Comparison of ENCODE assay signal across 9 mouse cellular contexts in the genomic region with DNA sequence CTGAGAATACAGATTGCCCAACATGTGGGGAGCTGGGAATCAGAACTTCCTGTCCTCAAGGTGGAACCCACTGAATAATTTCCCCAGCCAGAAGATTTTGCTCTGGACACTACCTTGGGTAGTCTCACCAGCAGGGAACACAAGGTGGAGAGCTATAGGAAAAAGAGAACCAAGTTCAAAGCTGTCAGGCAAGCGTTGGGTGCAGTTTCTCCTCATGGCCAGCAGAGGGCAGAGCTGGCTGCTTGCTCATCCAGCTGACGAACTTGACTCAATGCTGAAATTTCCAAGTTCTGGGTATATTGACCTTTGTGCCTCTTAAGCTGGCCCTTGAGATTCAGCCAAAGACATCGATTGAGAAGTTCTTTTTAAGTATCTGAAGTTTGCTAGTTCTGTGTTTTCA. TPM values are rescaled to one million over a fixed set of nuclear protein-coding genes. Genes with fewer than 3 reads are reported as not detected.
A peak's percentile ranks its signal among the peaks of the same experiment; 100 is the strongest.
DNase-seq lines count a peak whose midpoint lies in the region; ATAC-seq and TF ChIP-seq lines count a peak whose summit lies in the region.
"Had no signal": no experiment of that assay in that cellular context is flagged by ENCODE, and none has a peak within 500 bp of the region (broad histone marks: within the 10 kb centered on the region; RNA-seq: fewer than 3 reads in every experiment).

No protein-coding gene starts in this region.

- no peaks in the 10 kb centered on the region for H3K27me3 ChIP-seq in hindbrain, embryonic 14.5 days (ENCODE audit: control insufficient read depth, insufficient read depth, low read length)
- H3K27me3 ChIP-seq in hindbrain, embryonic 16.5 days (replicated peaks; ENCODE audit: control insufficient read depth, insufficient read depth, low read length): no peaks in the 10 kb centered on the region
- H3K27me3 ChIP-seq in C2C12 (ENCODE audit: control insufficient read depth, insufficient read depth, insufficient read length): no peaks in the 10 kb centered on the region
- no peaks in the 10 kb centered on the region for H3K27me3 ChIP-seq in neural tube, embryonic 11.5 days (ENCODE audit: control insufficient read depth, insufficient read depth, low read length)

- no peaks in the 10 kb centered on the region for H3K36me3 ChIP-seq in hindbrain, embryonic 14.5 days (replicated peaks; ENCODE audit: control insufficient read depth, insufficient read depth)
- H3K36me3 ChIP-seq in hindbrain, embryonic 16.5 days (ENCODE audit: control insufficient read depth, insufficient read depth, low read length): no peaks in the 10 kb centered on the region
- no peaks in the 10 kb centered on the region for H3K36me3 ChIP-seq in C2C12 (ENCODE audit: control insufficient read depth, insufficient read depth)
- H3K36me3 ChIP-seq in neural tube, embryonic 11.5 days (ENCODE audit: control insufficient read depth, insufficient read depth, low read length): no peaks in the 10 kb centered on the region

- ATAC-seq in hindbrain, embryonic 14.5 days (ENCODE audit: low FRiP score): no peak
- no peak for ATAC-seq in hindbrain, embryonic 16.5 days
- no peak for ATAC-seq in neural tube, embryonic 11.5 days (ENCODE audit: insufficient read depth, low FRiP score, low TSS enrichment)
- no peak; the same call in 1 of the 2 replicates for ATAC-seq in erythroid progenitor cell, adult 5-6 weeks (replicated peaks; ENCODE audit: low FRiP score, poor library complexity, severe bottlenecking)

- DNase-seq in hindbrain, embryonic 14.5 days (ENCODE audit: low spot score): peak; percentile 88
- DNase-seq in ZHBTc4 (ENCODE audit: low read depth, low spot score): peak; percentile 72
- DNase-seq in embryo, embryonic 10 days (ENCODE audit: low spot score): peak; percentile 86
- peak; percentile 38 for DNase-seq in layer of hippocampus, adult 9-11 months
- DNase-seq in neural tube, embryonic 11.5 days (ENCODE audit: low spot score): peak; percentile 70

- peaks cover 6% of the 10 kb centered on the region; the same call in 1 of the 2 replicates for H3K4me1 ChIP-seq in hindbrain, embryonic 14.5 days (replicated peaks; ENCODE audit: control insufficient read depth, insufficient read depth, low read length)
- H3K4me1 ChIP-seq in hindbrain, embryonic 16.5 days (ENCODE audit: control insufficient read depth, insufficient read depth, low read depth, low read length): no peaks in the 10 kb centered on the region; the same call in 1 of the 2 replicates
- H3K4me1 ChIP-seq in neural tube, embryonic 11.5 days (ENCODE audit: control insufficient read depth, insufficient read depth, low read length): 0 out of 2 replicates have a peak, but pooled peaks cover 3% of the 10 kb centered on the region

- H3K9me3 ChIP-seq in hindbrain, embryonic 14.5 days (ENCODE audit: control insufficient read depth, low read length): no peaks in the 10 kb centered on the region
- H3K9me3 ChIP-seq in hindbrain, embryonic 16.5 days (ENCODE audit: control insufficient read depth, low read length): no peaks in the 10 kb centered on the region
- no peaks in the 10 kb centered on the region for H3K9me3 ChIP-seq in neural tube, embryonic 11.5 days (ENCODE audit: control insufficient read depth, low read length)

- no peak overlapping the region for H3K4me3 ChIP-seq in hindbrain, embryonic 14.5 days (replicated peaks; ENCODE audit: low read length)
- no peak overlapping the region for H3K4me3 ChIP-seq in hindbrain, embryonic 16.5 days (ENCODE audit: low read length)
- no peak overlapping the region for H3K4me3 ChIP-seq in C2C12 (ENCODE audit: insufficient read depth, poor library complexity, severe bottlenecking)
- H3K4me3 ChIP-seq in neural tube, embryonic 11.5 days (ENCODE audit: low read depth, low read length): no peak overlapping the region

- H3K4me2 ChIP-seq in hindbrain, embryonic 14.5 days (replicated peaks): no peak overlapping the region
- H3K4me2 ChIP-seq in hindbrain, embryonic 16.5 days (ENCODE audit: low read length): no peak overlapping the region
- H3K4me2 ChIP-seq in neural tube, embryonic 11.5 days (ENCODE audit: low read depth): no peak overlapping the region

- 5% methylated on average over 3 of the region's 3 CpGs for WGBS in hindbrain, embryonic 14.5 days
- WGBS in hindbrain, embryonic 16.5 days: 10% methylated on average over 3 of the region's 3 CpGs
- WGBS in neural tube, embryonic 11.5 days: 9% methylated on average over 3 of the region's 3 CpGs

- H3K79me2 ChIP-seq in C2C12 (ENCODE audit: control insufficient read depth, insufficient read depth): no peaks in the 10 kb centered on the region

- H3ac ChIP-seq in C2C12 (ENCODE audit: control insufficient read depth, insufficient read length, low read depth): no peak overlapping the region

- H3K27ac ChIP-seq in hindbrain, embryonic 14.5 days: no peak overlapping the region
- no peak overlapping the region for H3K27ac ChIP-seq in hindbrain, embryonic 16.5 days (ENCODE audit: low read depth, low read length)
- H3K27ac ChIP-seq in neural tube, embryonic 11.5 days (ENCODE audit: low read depth, low read length): no peak overlapping the region
- H3K27ac ChIP-seq: macrophage had no signal

- peak; percentile 33 for TF ChIP-seq CTCF in C2C12 (IDR thresholded peaks at IDR 0.05; ENCODE audit: control insufficient read depth, insufficient read depth, insufficient read length)

- H3K9ac ChIP-seq in hindbrain, embryonic 14.5 days: no peak overlapping the region
- H3K9ac ChIP-seq in hindbrain, embryonic 16.5 days (ENCODE audit: low read depth, low read length): no peak overlapping the region
- H3K9ac ChIP-seq in neural tube, embryonic 11.5 days (ENCODE audit: low read length): no peak overlapping the region

- no peaks in the 10 kb centered on the region for H3K79me3 ChIP-seq in C2C12 (ENCODE audit: low read depth)

TF ChIP-seq in C2C12, 6 proteins besides CTCF, POLR2A, EP300 and RAD21:
- TF ChIP-seq FOSL1 (IDR thresholded peaks at IDR 0.05; ENCODE audit: insufficient read depth, low read length, poor library complexity, severe bottlenecking) (no peak), MAX (IDR thresholded peaks at IDR 0.05) (no peak), MYOG (IDR thresholded peaks at IDR 0.05; ENCODE audit: control insufficient read depth, extremely low read depth, insufficient read length) (no peak), MYOD1 (IDR thresholded peaks at IDR 0.05; ENCODE audit: control insufficient read depth, insufficient read length, low read depth) (no peak), CEBPB (IDR thresholded peaks at IDR 0.05; ENCODE audit: low read depth) (no peak), USF1 (IDR thresholded peaks at IDR 0.05; ENCODE audit: low read depth) (no peak)
TF ChIP-seq in C2C12: peak in this region for 0.

RNA-seq across cellular contexts. Expression of a gene that starts 18.7 kb away (rescaled TPM):
- polyA plus RNA-seq in hindbrain, embryonic 14.5 days (2014; fragmentation: Nextera tagmentation; extraction: Ambion mirVana): 56.9 and 64.2 TPM in 2 replicates
- 55.3 and 69.1 TPM in 2 replicates for polyA plus RNA-seq in hindbrain, embryonic 16.5 days (2015; fragmentation: Nextera tagmentation; extraction: Ambion mirVana)
- not detected for polyA plus RNA-seq in C2C12 (2012; fragmentation: generic; extraction: Trizol)
- polyA plus RNA-seq in neural tube, embryonic 11.5 days (2014; fragmentation: Nextera tagmentation; extraction: Ambion mirVana): 11.4 and 14.7 TPM in 2 replicates
- not detected in 2 replicates for total RNA-seq in erythroid progenitor cell, adult 5-6 weeks (2015; ENCODE audit: low replicate concordance)
- total RNA-seq in erythroid progenitor cell, adult 5-6 weeks (2017; ENCODE audit: low replicate concordance): not detected in 2 replicates
- polyA plus RNA-seq: macrophage had no signal

RNA-seq across cellular contexts. Expression of a gene that starts 59.2 kb away (rescaled TPM):
- polyA plus RNA-seq in hindbrain, embryonic 14.5 days (2014; fragmentation: Nextera tagmentation; extraction: Ambion mirVana): 14.6 and 14.9 TPM in 2 replicates
- polyA plus RNA-seq in hindbrain, embryonic 16.5 days (2015; fragmentation: Nextera tagmentation; extraction: Ambion mirVana): 18.6 and 20.9 TPM in 2 replicates
- polyA plus RNA-seq in C2C12 (2012; fragmentation: generic; extraction: Trizol): 1.5 TPM
- 11.6 and 11.7 TPM in 2 replicates for polyA plus RNA-seq in neural tube, embryonic 11.5 days (2014; fragmentation: Nextera tagmentation; extraction: Ambion mirVana)
- total RNA-seq in erythroid progenitor cell, adult 5-6 weeks (2015; ENCODE audit: low replicate concordance): 2.9 TPM in 1 of 2 replicates, not detected in the other
- 2.7 and 4.9 TPM in 2 replicates for total RNA-seq in erythroid progenitor cell, adult 5-6 weeks (2017; ENCODE audit: low replicate concordance)

Comparison
In these comparisons a context has a peak if more than half of its experiments do, and no peak if none do; other contexts are left out.
1. DNase-seq: peak in every context shown above with its lines; median percentile 88 in hindbrain, embryonic 14.5 days; 86 in embryo, embryonic 10 days; 72 in ZHBTc4; 70 in neural tube, embryonic 11.5 days; 38 in layer of hippocampus, adult 9-11 months.
2. RNA of a gene that starts 18.7 kb away (polyA plus RNA-seq): 55.3 to 69.1 TPM in hindbrain, embryonic 16.5 days, 56.9 to 64.2 TPM in hindbrain, embryonic 14.5 days and 11.4 to 14.7 TPM in neural tube, embryonic 11.5 days; not detected in C2C12 (single experiment); every median in the first group is over 10 times any median in the second.